ENCODE assay signal across 28 mouse cellular contexts in genomic region chr1:90678416-90678815, GRCm38 (mm10).
DNase-seq lines count a peak whose midpoint lies in the region; ATAC-seq and TF ChIP-seq lines count a peak whose summit lies in the region.
"Had no signal": no experiment of that assay in that cellular context is flagged by ENCODE, and none has a peak within 500 bp of the region (broad histone marks: within the 10 kb centered on the region; RNA-seq: fewer than 3 reads in every experiment).

No protein-coding gene starts in this region.

- intact Hi-C loops in heart, postnatal 36 days (cut with DNase I), result no loop called here

- 50% methylated on average over 2 of the region's 2 CpGs for WGBS in heart, embryonic 10.5 days
- 58% methylated on average over 2 of the region's 2 CpGs for WGBS in intestine, embryonic 14.5 days
- WGBS in intestine, embryonic 15.5 days, result 52% methylated on average over 2 of the region's 2 CpGs
- WGBS in lung, embryonic 14.5 days, result 28% methylated on average over 2 of the region's 2 CpGs
- WGBS in lung, postnatal 0 days, result 47% methylated on average over 2 of the region's 2 CpGs

- H3K9me3 ChIP-seq in heart, embryonic 10.5 days, result no peaks in the 10 kb centered on the region
- H3K9me3 ChIP-seq in intestine, embryonic 14.5 days (ENCODE audit: control insufficient read depth, low read length), result no peaks in the 10 kb centered on the region
- H3K9me3 ChIP-seq in intestine, embryonic 15.5 days, result no peaks in the 10 kb centered on the region
- no peaks in the 10 kb centered on the region for H3K9me3 ChIP-seq in lung, embryonic 14.5 days (ENCODE audit: low read depth, low read length)
- no peaks in the 10 kb centered on the region for H3K9me3 ChIP-seq in lung, postnatal 0 days (ENCODE audit: low read length)
- H3K9me3 ChIP-seq: embryonic facial prominence, embryonic 12.5 days; forebrain, embryonic 10.5 days; forebrain, embryonic 15.5 days; hindbrain, embryonic 12.5 days; midbrain, embryonic 12.5 days; neural tube, embryonic 13.5 days had no signal

- H3K4me1 ChIP-seq in heart, embryonic 10.5 days, result peaks cover 44% of the 10 kb centered on the region
- peaks cover 16% of the 10 kb centered on the region for H3K4me1 ChIP-seq in intestine, embryonic 14.5 days (replicated peaks; ENCODE audit: control insufficient read depth, insufficient read depth, low read length)
- peaks cover 18% of the 10 kb centered on the region; the same call in 1 of the 2 replicates for H3K4me1 ChIP-seq in intestine, embryonic 15.5 days (replicated peaks)
- peaks cover 14% of the 10 kb centered on the region; the same call in 1 of the 2 replicates for H3K4me1 ChIP-seq in lung, embryonic 14.5 days (ENCODE audit: insufficient read depth)
- H3K4me1 ChIP-seq in lung, postnatal 0 days (ENCODE audit: insufficient read depth, low read depth, low read length), result peaks cover 5% of the 10 kb centered on the region; the same call in 1 of the 2 replicates
- H3K4me1 ChIP-seq in embryonic fibroblast, embryonic 13.5 days (ENCODE audit: control insufficient read depth, insufficient read depth, low read length), result peaks cover 7% of the 10 kb centered on the region; the same call in 1 of the 2 replicates
- H3K4me1 ChIP-seq: forebrain, embryonic 10.5 days; forebrain, embryonic 15.5 days; midbrain, embryonic 12.5 days; neural tube, embryonic 13.5 days had no signal

- no peak for ATAC-seq in intestine, embryonic 14.5 days (replicated peaks; ENCODE audit: low FRiP score, low TSS enrichment, low read depth)
- ATAC-seq in intestine, embryonic 15.5 days, result no peak
- ATAC-seq in lung, embryonic 14.5 days (ENCODE audit: insufficient read depth), result no peak
- no peak for ATAC-seq in lung, postnatal 0 days
- ATAC-seq in CD4-positive, CD25-positive, alpha-beta regulatory T cell, adult 4 months, result no peak
- ATAC-seq: activated CD4-positive, CD25-positive, alpha-beta regulatory T cell, adult 4 months; forebrain, embryonic 15.5 days; hindbrain, postnatal 0 days had no signal

- H3K9ac ChIP-seq in intestine, embryonic 14.5 days (ENCODE audit: low read length), result no peak overlapping the region
- no peak overlapping the region for H3K9ac ChIP-seq in intestine, embryonic 15.5 days
- no peak overlapping the region for H3K9ac ChIP-seq in lung, embryonic 14.5 days
- H3K9ac ChIP-seq in lung, postnatal 0 days (replicated peaks; ENCODE audit: low read depth), result no peak overlapping the region
- H3K9ac ChIP-seq: embryonic facial prominence, embryonic 12.5 days; forebrain, embryonic 15.5 days; hindbrain, embryonic 12.5 days; limb, embryonic 13.5 days; midbrain, embryonic 12.5 days; neural tube, embryonic 13.5 days had no signal

- TF ChIP-seq CTCF in lung, embryonic 14.5 days (IDR thresholded peaks at IDR 0.05; ENCODE audit: low read depth), result no peak
- TF ChIP-seq CTCF in lung, postnatal 0 days (IDR thresholded peaks at IDR 0.05), result no peak
- TF ChIP-seq CTCF in embryonic fibroblast, embryonic 13.5 days (IDR thresholded peaks at IDR 0.05; ENCODE audit: borderline replicate concordance, insufficient read depth, low read length), result no peak

- DNase-seq in heart, embryonic 10.5 days (ENCODE audit: low spot score), result no peak
- DNase-seq in heart, postnatal 36 days, result no peak
- DNase-seq in intestine, embryonic 14.5 days (ENCODE audit: low spot score), result no peak
- DNase-seq in lung, embryonic 14.5 days, result peak; percentile 48
- no peak for DNase-seq in lung, postnatal 0 days (ENCODE audit: low spot score)
- DNase-seq: adrenal gland, postnatal 25 days; cerebellum, adult 11-12 months; cerebellum, adult 9-11 months; embryo, embryonic 11 days; gastrocnemius, postnatal 36 days; heart, postnatal 14 days; right cerebral cortex, postnatal 4 days; thymus, adult 2 months; thymus, postnatal 36 days had no signal

- H3K27ac ChIP-seq in heart, embryonic 10.5 days, result peak overlapping the region; percentile 44; the same call in 1 of the 2 replicates
- H3K27ac ChIP-seq in intestine, embryonic 14.5 days (ENCODE audit: low read depth), result 0 out of 2 replicates have a peak overlapping the region, but pooled peaks have one; percentile 14
- no peak overlapping the region for H3K27ac ChIP-seq in intestine, embryonic 15.5 days
- H3K27ac ChIP-seq in lung, embryonic 14.5 days (ENCODE audit: low read depth), result 0 out of 2 replicates have a peak overlapping the region, but pooled peaks have one; percentile 27
- H3K27ac ChIP-seq in lung, postnatal 0 days (ENCODE audit: low read length), result no peak overlapping the region
- H3K27ac ChIP-seq in embryonic fibroblast, embryonic 13.5 days (ENCODE audit: insufficient read depth, low read length), result peak overlapping the region; percentile 65
- H3K27ac ChIP-seq: embryonic facial prominence, embryonic 12.5 days; forebrain, embryonic 10.5 days; forebrain, embryonic 15.5 days; hindbrain, embryonic 12.5 days; hindbrain, postnatal 0 days; limb, embryonic 13.5 days; midbrain, embryonic 12.5 days; neural tube, embryonic 13.5 days had no signal

- no peaks in the 10 kb centered on the region for H3K27me3 ChIP-seq in heart, embryonic 10.5 days (ENCODE audit: insufficient read depth, poor library complexity, severe bottlenecking)
- H3K27me3 ChIP-seq in intestine, embryonic 14.5 days (replicated peaks; ENCODE audit: control insufficient read depth, insufficient read depth, low read length), result no peaks in the 10 kb centered on the region
- H3K27me3 ChIP-seq in intestine, embryonic 15.5 days (replicated peaks), result no peaks in the 10 kb centered on the region
- H3K27me3 ChIP-seq in lung, embryonic 14.5 days (ENCODE audit: insufficient read depth, low read length), result no peaks in the 10 kb centered on the region
- H3K27me3 ChIP-seq in lung, postnatal 0 days (replicated peaks; ENCODE audit: insufficient read depth, low read length), result no peaks in the 10 kb centered on the region
- H3K27me3 ChIP-seq: embryonic facial prominence, embryonic 12.5 days; forebrain, embryonic 15.5 days; hindbrain, embryonic 12.5 days; limb, embryonic 13.5 days; midbrain, embryonic 12.5 days; neural tube, embryonic 13.5 days had no signal

- no peak overlapping the region for H3K4me3 ChIP-seq in heart, embryonic 10.5 days
- H3K4me3 ChIP-seq in intestine, embryonic 14.5 days (ENCODE audit: low read depth, low read length), result no peak overlapping the region
- H3K4me3 ChIP-seq in intestine, embryonic 15.5 days (replicated peaks), result no peak overlapping the region
- no peak overlapping the region for H3K4me3 ChIP-seq in lung, embryonic 14.5 days (ENCODE audit: low read depth, low read length)
- H3K4me3 ChIP-seq in lung, postnatal 0 days (ENCODE audit: low read depth, low read length), result no peak overlapping the region
- H3K4me3 ChIP-seq in embryonic fibroblast, embryonic 13.5 days (ENCODE audit: insufficient read depth, low read length), result no peak overlapping the region
- H3K4me3 ChIP-seq: embryonic facial prominence, embryonic 12.5 days; forebrain, embryonic 10.5 days; forebrain, embryonic 15.5 days; hindbrain, embryonic 12.5 days; limb, embryonic 13.5 days; megakaryocyte, embryonic 14.5 days; midbrain, embryonic 12.5 days; neural tube, embryonic 13.5 days had no signal

- TF ChIP-seq EP300 in lung, postnatal 0 days (IDR thresholded peaks at IDR 0.05), result no peak

- H3K36me3 ChIP-seq in heart, embryonic 10.5 days, result no peaks in the 10 kb centered on the region
- H3K36me3 ChIP-seq in intestine, embryonic 14.5 days (ENCODE audit: control insufficient read depth, insufficient read depth, low read length), result no peaks in the 10 kb centered on the region
- H3K36me3 ChIP-seq in intestine, embryonic 15.5 days, result no peaks in the 10 kb centered on the region
- no peaks in the 10 kb centered on the region for H3K36me3 ChIP-seq in lung, embryonic 14.5 days (ENCODE audit: insufficient read depth)
- no peaks in the 10 kb centered on the region for H3K36me3 ChIP-seq in lung, postnatal 0 days (ENCODE audit: insufficient read depth, low read length)
- H3K36me3 ChIP-seq: embryonic facial prominence, embryonic 12.5 days; forebrain, embryonic 10.5 days; forebrain, embryonic 15.5 days; hindbrain, embryonic 12.5 days; limb, embryonic 13.5 days; midbrain, embryonic 12.5 days; neural tube, embryonic 13.5 days had no signal

- TF ChIP-seq POLR2A in embryonic fibroblast, embryonic 13.5 days (IDR thresholded peaks at IDR 0.05; ENCODE audit: low read depth, low read length), result no peak

- no peak overlapping the region for H3K4me2 ChIP-seq in intestine, embryonic 14.5 days (ENCODE audit: low read length)
- no peak overlapping the region for H3K4me2 ChIP-seq in intestine, embryonic 15.5 days (replicated peaks)
- H3K4me2 ChIP-seq in lung, embryonic 14.5 days, result no peak overlapping the region
- no peak overlapping the region for H3K4me2 ChIP-seq in lung, postnatal 0 days (replicated peaks; ENCODE audit: low read depth, low read length)
- H3K4me2 ChIP-seq: embryonic facial prominence, embryonic 12.5 days; forebrain, embryonic 15.5 days; hindbrain, embryonic 12.5 days; limb, embryonic 13.5 days; liver, embryonic 11.5 days; midbrain, embryonic 12.5 days; neural tube, embryonic 13.5 days had no signal

Comparison
In these comparisons a context has a peak if more than half of its experiments do, and no peak if none do; other contexts are left out.
1. H3K27ac ChIP-seq: peak in heart, embryonic 10.5 days (single experiment), intestine, embryonic 14.5 days (single experiment), lung, embryonic 14.5 days (single experiment) and embryonic fibroblast, embryonic 13.5 days (single experiment); none in intestine, embryonic 15.5 days (single experiment) and lung, postnatal 0 days (single experiment).